Mouse (Mus musculus) ovary, postnatal 36 days (tissue): ENCODE measurements around the gene Dapl1.

ENCODE experiments used
- DNase-seq: peaks from one replicate; pipeline ENCODE4 v3.0.0; 2022; ENCODE audit warnings: low spot score, mixed read lengths

The Dapl1 gene

GRCm38 (mm10) chr2:59474336-59474735 is 10.1 kb upstream of the Dapl1 start:
- no peak for DNase-seq

- no peak for DNase-seq
These were observed 627 bp downstream of the Dapl1 start for GRCm38 (mm10) chr2:59485080-59485479.

- DNase-seq, result no peak
These were observed 1.2 kb downstream of the Dapl1 start for GRCm38 (mm10) chr2:59485657-59486056.

- no peak for DNase-seq
These were observed 1.9 kb downstream of the Dapl1 start for GRCm38 (mm10) chr2:59486196-59486845.

GRCm38 (mm10) chr2:59488235-59488634 is 3.8 kb downstream of the Dapl1 start:
- no peak for DNase-seq

- no peak for DNase-seq
These were observed 5.9 kb downstream of the Dapl1 start for GRCm38 (mm10) chr2:59490353-59490752.

- DNase-seq, result no peak
These were observed 9.1 kb downstream of the Dapl1 start for GRCm38 (mm10) chr2:59493445-59494085.

- no peak for DNase-seq
These were observed 14.7 kb downstream of the Dapl1 start for GRCm38 (mm10) chr2:59499146-59499545.

- DNase-seq, result no peak
These were observed 15.3 kb downstream of the Dapl1 start for GRCm38 (mm10) chr2:59499717-59500116.

GRCm38 (mm10) chr2:59509061-59509460 is 24.6 kb downstream of the Dapl1 start:
- no peak for DNase-seq

GRCm38 (mm10) chr2:59510416-59510815 is 26.0 kb downstream of the Dapl1 start:
- no peak for DNase-seq

- DNase-seq, result no peak
These were observed 26.4 kb downstream of the Dapl1 start for GRCm38 (mm10) chr2:59510882-59511281.

- DNase-seq, result no peak
These were observed 36.2 kb downstream of the Dapl1 start for GRCm38 (mm10) chr2:59520663-59521062.

- DNase-seq, result peak; percentile 74
These were observed 37.7 kb downstream of the Dapl1 start for GRCm38 (mm10) chr2:59522079-59522684.

GRCm38 (mm10) chr2:59523526-59523925 is 39.1 kb downstream of the Dapl1 start:
- no peak for DNase-seq

- no peak for DNase-seq
These were observed 42.4 kb downstream of the Dapl1 start for GRCm38 (mm10) chr2:59526893-59527292.

- DNase-seq, result no peak
These were observed 45.2 kb downstream of the Dapl1 start for GRCm38 (mm10) chr2:59529574-59530080.

- no peak for DNase-seq
These were observed 46.4 kb downstream of the Dapl1 start for GRCm38 (mm10) chr2:59530811-59531210.

GRCm38 (mm10) chr2:59532999-59533398 is 48.5 kb downstream of the Dapl1 start:
- no peak for DNase-seq

- no peak for DNase-seq
These were observed 49.1 kb downstream of the Dapl1 start for GRCm38 (mm10) chr2:59533504-59533903.

- peak; percentile 25 for DNase-seq
These were observed 49.7 kb downstream of the Dapl1 start for GRCm38 (mm10) chr2:59533971-59534748.

- DNase-seq, result no peak
These were observed 52.5 kb downstream of the Dapl1 start for GRCm38 (mm10) chr2:59536958-59537357.
